Mouse (Mus musculus) bone marrow, adult 2 months (tissue): ENCODE measurements around the gene Rmnd5b.

Source experiments
- CTCF ChIP-seq: fragments of 200-500 bp; IDR thresholded peaks from 2 replicates; pipeline ENCODE4 v1.5.1; 2011; ENCODE audit warnings: low read length, control low read depth; ENCODE audit not compliant: control insufficient read depth, insufficient read depth
- POLR2A ChIP-seq: fragments of 200-500 bp; IDR thresholded peaks from 2 replicates; pipeline ENCODE4 v1.6.1; 2011; ENCODE audit warnings: low read depth, mild to moderate bottlenecking, control low read depth, low read length, borderline replicate concordance; ENCODE audit not compliant: control insufficient read depth

- TF ChIP-seq CTCF, result no peak
- no peak for TF ChIP-seq POLR2A
Measured at GRCm38 (mm10) chr11:51620084-51620483, 15.6 kb downstream of the Rmnd5b start.
